Mouse (Mus musculus) forebrain, embryonic 11.5 days (tissue): ENCODE results near the gene Gm42957. TPM values are rescaled to one million over a fixed set of nuclear protein-coding genes. Genes with fewer than 3 reads are reported as not detected.

Source experiments
- ATAC-seq: fragments of 200-750 bp; cut with Nextera tagmentation; replicated peaks from 2 replicates; pipeline ENCODE4 v1.8.0; 2017; ENCODE audit warnings: moderate TSS enrichment; ENCODE audit not compliant: low FRiP score
- DNase-seq: peaks from one replicate; pipeline ENCODE4 v3.0.0-alpha.2; 2017; ENCODE audit warnings: low spot score
- H3K27ac ChIP-seq: fragments of 300-500 bp; sonication (generic); 2 replicates; pipeline ENCODE4 v1.5.1; 2014; ENCODE audit warnings: low read depth, low read length
- H3K27me3 ChIP-seq: fragments of 300-500 bp; sonication (generic); 2 replicates; pipeline ENCODE4 v1.6.1; 2014; ENCODE audit warnings: mild to moderate bottlenecking, low read length, mixed read lengths; ENCODE audit not compliant: control insufficient read depth, insufficient read depth
- H3K36me3 ChIP-seq: fragments of 300-500 bp; sonication (generic); 2 replicates; pipeline ENCODE4 v1.6.1; 2014; ENCODE audit warnings: mild to moderate bottlenecking, low read length, moderate library complexity, mixed read lengths; ENCODE audit not compliant: control insufficient read depth, insufficient read depth
- H3K4me1 ChIP-seq: fragments of 300-500 bp; sonication (generic); replicated peaks from 2 replicates; pipeline ENCODE4 v1.6.1; 2014; ENCODE audit warnings: low read length, mixed read lengths; ENCODE audit not compliant: control insufficient read depth, insufficient read depth
- H3K4me2 ChIP-seq: fragments of 300-500 bp; sonication (generic); 2 replicates; pipeline ENCODE4 v1.6.1; 2014; ENCODE audit warnings: low read depth, mild to moderate bottlenecking, low read length, moderate library complexity, mixed read lengths; ENCODE audit not compliant: severe bottlenecking
- H3K4me3 ChIP-seq: fragments of 300-500 bp; sonication (generic); 2 replicates; pipeline ENCODE4 v1.5.1; 2014; ENCODE audit warnings: low read depth, low read length
- H3K9ac ChIP-seq: fragments of 300-500 bp; sonication (generic); 2 replicates; pipeline ENCODE4 v1.6.1; 2014; ENCODE audit warnings: low read length
- H3K9me3 ChIP-seq: fragments of 300-500 bp; sonication (generic); 2 replicates; pipeline ENCODE4 v1.6.1; 2016; ENCODE audit warnings: low read length, mixed read lengths; ENCODE audit not compliant: control insufficient read depth
- WGBS: fragments of 180-500 bp; shearing (Covaris S2); extraction: QIAGEN DNeasy Blood & Tissue Kit; methylation state at CpG from one replicate; pipeline ENCODE4 v1.1.7; 2014; 5-methylcytosine and 5-hydroxymethylcytosine counted together
- polyA plus RNA-seq: library from polyadenylated mRNA; unstranded; fragments of >200 nt; fragmentation: Nextera tagmentation; extraction: Ambion mirVana; gene quantifications from 2 replicates; pipeline ENCODE4 v1.2.1, GENCODE M21; 2014

Gene Gm42957
- polyA plus RNA-seq, 1 experiment from 2014 or later: 0.09 TPM

GRCm38 (mm10) chr3:96635906-96636305 is 632 bp downstream of the Gm42957 start:
- Histone ChIP-seq H3K27me3 (no peaks in the 10 kb centered on the region), H3K27ac (no peak overlapping the region; the same call in 1 of the 2 replicates), H3K4me3 (peak overlapping the region; percentile 88), H3K4me2 (peak overlapping the region; percentile 86), H3K9me3 (no peaks in the 10 kb centered on the region), H3K36me3 (peaks cover 2% of the 10 kb centered on the region; the same call in 1 of the 2 replicates), H3K9ac (peak overlapping the region; percentile 97), H3K4me1 (peaks cover 3% of the 10 kb centered on the region; the same call in 1 of the 2 replicates)
- no peak for ATAC-seq
- DNase-seq: no peak
- WGBS: 15% methylated on average over 15 of the region's 15 CpGs

DNA sequence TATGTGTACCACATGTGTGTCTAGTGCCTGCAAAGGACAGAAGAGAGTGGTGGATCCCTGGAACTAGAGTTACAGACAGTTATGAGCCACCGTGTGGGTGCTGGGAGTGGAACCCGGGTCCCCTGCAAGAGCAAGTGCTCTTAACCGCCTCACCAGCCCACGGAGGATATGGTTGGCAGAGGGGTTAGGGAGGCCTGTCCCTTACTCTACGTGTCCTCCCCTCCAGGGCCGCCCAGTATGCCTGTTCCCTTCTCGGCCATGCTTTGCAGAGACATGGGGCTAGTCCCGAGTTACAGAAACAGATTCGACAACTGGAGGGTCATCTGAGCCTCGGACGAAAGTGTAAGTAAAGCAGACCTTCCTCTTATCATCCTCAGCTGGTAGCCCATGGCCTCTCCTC is 1.2 kb downstream of the Gm42957 start:
- Histone ChIP-seq H3K36me3 (peaks cover 2% of the 10 kb centered on the region; the same call in 1 of the 2 replicates), H3K4me1 (peaks cover 3% of the 10 kb centered on the region; the same call in 1 of the 2 replicates), H3K27me3 (no peaks in the 10 kb centered on the region), H3K9me3 (no peaks in the 10 kb centered on the region), H3K27ac (no peak overlapping the region), H3K4me2 (peak overlapping the region; percentile 86), H3K9ac (peak overlapping the region; percentile 97; the same call in 1 of the 2 replicates), H3K4me3 (peak overlapping the region; percentile 88)
- 73% methylated on average over 11 of the region's 11 CpGs for WGBS
- ATAC-seq (no peak), DNase-seq (peak; percentile 57)

GRCm38 (mm10) chr3:96639219-96639618 is 3.9 kb downstream of the Gm42957 start:
- WGBS: 68% methylated on average over 1 of the region's 1 CpGs
- ATAC-seq (no peak), DNase-seq (peak; percentile 72)

GRCm38 (mm10) chr3:96645018-96645649 is 9.9 kb downstream of the Gm42957 start, which contains the start of gene Itga10:
Itga10 (plus strand) TSS chr3:96645584.
- H3K9ac ChIP-seq: no peak within 1 kb of the TSS
- WGBS: 68% methylated on average over 7 of the region's 7 CpGs
- H3K27me3 ChIP-seq: no peaks in the 10 kb centered on the region
- H3K36me3 ChIP-seq: no peaks in the 10 kb centered on the region
- no peaks in the 10 kb centered on the region for H3K4me1 ChIP-seq
- no peak within 1 kb of the TSS for H3K4me2 ChIP-seq
- no peak within 1 kb of the TSS for H3K4me3 ChIP-seq
- no peaks in the 10 kb centered on the region for H3K9me3 ChIP-seq
- ATAC-seq (no peak), DNase-seq (peak; percentile 63)
- H3K27ac ChIP-seq: no peak within 1 kb of the TSS

More at GRCm38 (mm10) chr3:96639219-96639618, 3.9 kb downstream of the Gm42957 start:
- no peak overlapping the region for H3K4me2 ChIP-seq
- no peak overlapping the region for H3K4me3 ChIP-seq
- 0 out of 2 replicates have a peak, but pooled peaks cover 2% of the 10 kb centered on the region for H3K36me3 ChIP-seq
- no peak overlapping the region for H3K27ac ChIP-seq
- H3K27me3 ChIP-seq: no peaks in the 10 kb centered on the region
- H3K9me3 ChIP-seq: no peaks in the 10 kb centered on the region
- peaks cover 3% of the 10 kb centered on the region; the same call in 1 of the 2 replicates for H3K4me1 ChIP-seq
- no peak overlapping the region for H3K9ac ChIP-seq

DNA sequence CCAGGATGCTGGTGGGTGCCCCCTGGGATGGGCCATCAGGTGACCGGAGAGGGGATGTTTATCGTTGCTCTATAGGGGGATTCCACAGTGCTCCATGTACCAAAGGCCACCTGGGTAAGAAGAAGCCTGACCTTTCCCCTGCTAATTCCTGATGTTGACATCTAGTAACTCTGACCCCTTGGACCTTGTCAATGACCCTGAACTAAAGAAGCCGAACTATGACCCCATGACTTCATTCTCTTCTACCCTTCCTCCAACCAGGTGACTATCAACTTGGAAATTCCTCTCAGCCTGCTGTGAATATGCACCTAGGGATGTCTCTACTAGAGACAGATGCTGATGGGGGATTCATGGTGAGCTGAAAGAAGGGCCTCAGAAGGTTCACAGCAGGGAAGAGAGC is 12.1 kb downstream of the Gm42957 start:
- DNase-seq (no peak), ATAC-seq (no peak)
- no peaks in the 10 kb centered on the region for H3K4me1 ChIP-seq
- no peaks in the 10 kb centered on the region for H3K9me3 ChIP-seq
- H3K27me3 ChIP-seq: no peaks in the 10 kb centered on the region
- H3K27ac ChIP-seq: no peak overlapping the region
- no peaks in the 10 kb centered on the region for H3K36me3 ChIP-seq
- no peak overlapping the region for H3K9ac ChIP-seq
- no peak overlapping the region for H3K4me3 ChIP-seq
- H3K4me2 ChIP-seq: no peak overlapping the region
- 80% methylated on average over 3 of the region's 3 CpGs for WGBS

GRCm38 (mm10) chr3:96660901-96661300 is 25.6 kb downstream of the Gm42957 start:
- Histone ChIP-seq H3K36me3 (no peaks in the 10 kb centered on the region), H3K4me1 (no peaks in the 10 kb centered on the region), H3K4me2 (no peak overlapping the region), H3K9ac (no peak overlapping the region), H3K9me3 (no peaks in the 10 kb centered on the region), H3K4me3 (no peak overlapping the region), H3K27me3 (no peaks in the 10 kb centered on the region), H3K27ac (no peak overlapping the region)
- ATAC-seq: no peak
- no peak for DNase-seq
- 89% methylated on average over 2 of the region's 2 CpGs for WGBS

DNA sequence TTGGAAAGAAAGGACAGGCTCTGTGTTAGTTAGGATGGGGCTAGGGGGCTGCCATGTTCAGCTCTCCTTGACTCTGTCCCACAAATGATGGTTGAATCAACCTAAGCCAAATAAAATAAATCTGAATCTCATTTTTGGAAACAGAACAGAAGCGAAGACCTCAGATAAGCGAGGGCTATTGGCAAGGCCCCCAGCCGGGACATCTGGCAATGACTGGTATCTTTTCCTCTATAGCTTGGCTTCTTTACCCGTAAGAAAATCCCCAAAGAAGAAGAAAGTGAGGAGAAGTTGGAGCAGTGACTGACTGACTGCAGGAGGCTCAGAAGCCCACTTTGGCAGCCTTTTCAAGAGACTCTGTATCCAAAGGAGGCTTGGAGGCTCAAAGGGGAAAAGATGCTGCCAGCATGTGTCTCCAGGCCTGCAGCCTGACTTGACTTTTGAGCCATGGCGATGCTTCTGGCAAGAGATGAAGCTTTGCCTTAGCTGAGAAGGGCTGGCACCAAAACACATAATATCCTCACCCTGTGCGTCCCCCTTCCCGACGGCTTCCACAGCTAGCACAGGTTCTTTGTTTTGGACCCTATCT is 27.6 kb downstream of the Gm42957 start:
- H3K27me3 ChIP-seq: no peaks in the 10 kb centered on the region
- H3K36me3 ChIP-seq: no peaks in the 10 kb centered on the region
- 43% methylated on average over 8 of the region's 8 CpGs for WGBS
- no peaks in the 10 kb centered on the region for H3K9me3 ChIP-seq
- ATAC-seq (no peak), DNase-seq (no peak)
- H3K27ac ChIP-seq: no peak overlapping the region
- peak overlapping the region; percentile 49; the same call in 1 of the 2 replicates for H3K4me2 ChIP-seq
- peak overlapping the region; percentile 40; the same call in 1 of the 2 replicates for H3K9ac ChIP-seq
- H3K4me3 ChIP-seq: no peak overlapping the region
- no peaks in the 10 kb centered on the region for H3K4me1 ChIP-seq

DNA sequence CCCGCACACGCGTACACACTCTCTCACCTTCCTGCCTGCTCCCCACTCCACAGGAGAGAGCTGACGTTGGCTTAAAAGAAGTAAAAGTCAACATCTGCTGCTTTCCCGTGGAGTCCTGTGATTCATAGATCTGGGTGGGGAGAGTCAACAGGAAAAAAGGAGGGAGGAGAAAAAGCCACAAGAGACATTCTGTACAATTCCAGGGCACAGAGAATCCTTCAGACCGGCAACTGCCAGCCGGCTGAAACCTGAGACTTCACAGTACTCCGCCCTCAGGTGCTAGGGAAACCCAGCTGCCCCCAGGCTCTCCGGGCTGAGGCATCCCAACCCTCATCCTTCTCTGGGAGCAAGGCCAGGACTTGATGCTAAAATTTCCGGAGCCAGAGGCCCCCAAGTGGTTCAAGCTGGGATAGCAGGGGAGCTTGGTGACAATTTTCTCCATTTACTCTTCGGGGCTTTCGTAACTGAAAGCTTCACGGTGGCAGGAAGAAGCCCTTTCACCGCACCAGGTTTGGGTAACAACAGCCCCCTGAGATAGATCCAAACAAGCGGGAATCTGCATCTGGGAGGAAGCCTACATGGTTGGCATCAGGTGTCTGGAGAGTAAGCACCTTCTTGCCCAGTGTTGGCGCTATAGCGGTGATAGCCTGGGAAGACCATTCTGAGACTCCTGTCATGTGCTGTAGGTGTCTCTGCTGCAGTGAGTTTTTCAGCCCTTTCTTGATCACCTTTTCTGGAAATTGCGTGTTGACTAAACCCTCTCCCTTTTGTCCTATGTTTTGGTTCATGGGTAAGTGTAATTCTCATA is 28.4 kb downstream of the Gm42957 start:
- Histone ChIP-seq H3K4me1 (no peaks in the 10 kb centered on the region), H3K27ac (no peak overlapping the region), H3K36me3 (no peaks in the 10 kb centered on the region), H3K27me3 (no peaks in the 10 kb centered on the region), H3K4me2 (peak overlapping the region; percentile 49), H3K9ac (peak overlapping the region; percentile 40), H3K9me3 (no peaks in the 10 kb centered on the region), H3K4me3 (peak overlapping the region; percentile 16; the same call in 1 of the 2 replicates)
- peak; percentile 91 for DNase-seq
- peak; percentile 80 for ATAC-seq
- WGBS: 5% methylated on average over 16 of the region's 18 CpGs
